Comparison of ENCODE assay signal across 29 mouse cellular contexts in the genomic region with DNA sequence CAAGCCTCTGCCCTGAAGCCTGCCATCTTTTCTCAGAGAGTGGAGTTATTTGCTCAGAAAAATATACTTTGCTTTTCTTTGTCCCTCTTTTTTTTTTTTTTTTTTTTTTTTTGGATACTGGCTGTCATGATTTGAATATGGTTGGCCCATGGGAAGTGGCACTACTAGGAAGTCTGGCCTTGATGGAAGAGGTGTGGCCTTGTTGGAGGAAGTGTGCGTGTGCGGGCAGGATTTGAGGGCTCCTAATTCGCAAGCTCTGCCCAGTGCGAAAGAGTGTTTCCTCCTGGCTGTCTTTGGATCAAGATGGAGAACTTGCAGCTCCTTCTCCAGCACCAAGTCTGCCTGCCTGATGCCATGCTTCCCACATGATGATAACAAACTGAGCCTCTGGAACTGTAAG.
DNase-seq lines count a peak whose midpoint lies in the region; ATAC-seq and TF ChIP-seq lines count a peak whose summit lies in the region.
"Had no signal": no experiment of that assay in that cellular context is flagged by ENCODE, and none has a peak within 500 bp of the region (broad histone marks: within the 10 kb centered on the region; RNA-seq: fewer than 3 reads in every experiment).

No protein-coding gene starts in this region.

- TF ChIP-seq POLR2A in CH12.LX (IDR thresholded peaks at IDR 0.05; ENCODE audit: low read depth, low read length): no peak

- no peak for TF ChIP-seq CTCF in midbrain, postnatal 0 days (IDR thresholded peaks at IDR 0.05)
- no peak for TF ChIP-seq CTCF in CH12.LX (conservative IDR thresholded peaks at IDR 0.05 in 1 of 2, IDR thresholded peaks at IDR 0.05 in 1 of 2; ENCODE audit: low read depth in 2 of 2, low read length in 2 of 2)
- TF ChIP-seq CTCF in intestine, postnatal 0 days (IDR thresholded peaks at IDR 0.05; ENCODE audit: low read depth): no peak

- H3K27ac ChIP-seq in midbrain, embryonic 10.5 days (replicated peaks): peak overlapping the region; percentile 76
- H3K27ac ChIP-seq in midbrain, postnatal 0 days (ENCODE audit: low read depth, low read length): no peak overlapping the region
- H3K27ac ChIP-seq in CH12.LX (ENCODE audit: insufficient read depth, low read depth): no peak overlapping the region
- no peak overlapping the region for H3K27ac ChIP-seq in intestine, postnatal 0 days (ENCODE audit: low read depth, low read length)
- no peak overlapping the region for H3K27ac ChIP-seq in intestine, embryonic 16.5 days (ENCODE audit: low read length)
- H3K27ac ChIP-seq: embryonic facial prominence, embryonic 12.5 days; embryonic facial prominence, embryonic 15.5 days; forebrain, embryonic 13.5 days; gastrocnemius, adult 2 months; hindbrain, embryonic 10.5 days; hindbrain, embryonic 13.5 days; intestine, embryonic 15.5 days had no signal

- no peaks in the 10 kb centered on the region for H3K36me3 ChIP-seq in midbrain, embryonic 10.5 days
- H3K36me3 ChIP-seq in midbrain, postnatal 0 days (ENCODE audit: insufficient read depth, low read length): no peaks in the 10 kb centered on the region
- H3K36me3 ChIP-seq in CH12.LX (replicated peaks in 1 of 2; ENCODE audit: control insufficient read depth in 1 of 2, insufficient read depth in 1 of 2, low read length in 1 of 2): no peaks in the 10 kb centered on the region
- no peaks in the 10 kb centered on the region for H3K36me3 ChIP-seq in intestine, postnatal 0 days (ENCODE audit: control insufficient read depth, insufficient read depth)
- no peaks in the 10 kb centered on the region for H3K36me3 ChIP-seq in intestine, embryonic 16.5 days (ENCODE audit: control insufficient read depth, insufficient read depth, low read length)
- H3K36me3 ChIP-seq: embryonic facial prominence, embryonic 12.5 days; embryonic facial prominence, embryonic 15.5 days; hindbrain, embryonic 10.5 days; hindbrain, embryonic 13.5 days; intestine, embryonic 15.5 days had no signal

- 36% methylated on average over 4 of the region's 4 CpGs for WGBS in midbrain, embryonic 10.5 days
- 71% methylated on average over 4 of the region's 4 CpGs for WGBS in midbrain, postnatal 0 days
- 72% methylated on average over 4 of the region's 4 CpGs for WGBS in intestine, postnatal 0 days
- 77% methylated on average over 4 of the region's 4 CpGs for WGBS in intestine, embryonic 16.5 days

- no peak overlapping the region for H3K4me3 ChIP-seq in midbrain, embryonic 10.5 days
- no peak overlapping the region for H3K4me3 ChIP-seq in midbrain, postnatal 0 days (ENCODE audit: low read depth, low read length)
- H3K4me3 ChIP-seq in CH12.LX (replicated peaks in 1 of 3; ENCODE audit: low read depth in 2 of 3, low read length in 2 of 3, poor library complexity in 1 of 3): no peak overlapping the region
- no peak overlapping the region for H3K4me3 ChIP-seq in intestine, postnatal 0 days (ENCODE audit: low read depth, low read length)
- no peak overlapping the region for H3K4me3 ChIP-seq in intestine, embryonic 16.5 days (ENCODE audit: low read length)
- H3K4me3 ChIP-seq: embryonic facial prominence, embryonic 12.5 days; embryonic facial prominence, embryonic 15.5 days; forebrain, embryonic 13.5 days; gastrocnemius, adult 2 months; hindbrain, embryonic 10.5 days; hindbrain, embryonic 13.5 days; intestine, embryonic 15.5 days had no signal

- dilution Hi-C loops in CH12.LX (cut with MboI; ENCODE audit: extremely low pct_ligation_motif_present, extremely low pct_unique_long_range_greater_than_20kb, low sequenced_read_pairs): no loop called here

- H3K9ac ChIP-seq in midbrain, postnatal 0 days (replicated peaks; ENCODE audit: low read length, poor library complexity, severe bottlenecking): no peak overlapping the region
- H3K9ac ChIP-seq in CH12.LX (ENCODE audit: insufficient read depth, low read depth): no peak overlapping the region
- no peak overlapping the region for H3K9ac ChIP-seq in intestine, postnatal 0 days (ENCODE audit: low read depth, low read length)
- no peak overlapping the region for H3K9ac ChIP-seq in intestine, embryonic 16.5 days (ENCODE audit: low read depth, low read length)
- H3K9ac ChIP-seq: embryonic facial prominence, embryonic 12.5 days; embryonic facial prominence, embryonic 15.5 days; forebrain, embryonic 13.5 days; hindbrain, embryonic 13.5 days; intestine, embryonic 15.5 days had no signal

- TF ChIP-seq RAD21 in CH12.LX (IDR thresholded peaks at IDR 0.05; ENCODE audit: low read depth, low read length): no peak

- peaks cover 17% of the 10 kb centered on the region for H3K27me3 ChIP-seq in midbrain, embryonic 10.5 days (ENCODE audit: low read depth, poor library complexity, severe bottlenecking)
- no peaks in the 10 kb centered on the region for H3K27me3 ChIP-seq in midbrain, postnatal 0 days (ENCODE audit: insufficient read depth, low read length)
- H3K27me3 ChIP-seq in CH12.LX (replicated peaks): no peaks in the 10 kb centered on the region
- H3K27me3 ChIP-seq in intestine, postnatal 0 days (replicated peaks; ENCODE audit: control insufficient read depth, insufficient read depth, low read length): no peaks in the 10 kb centered on the region
- H3K27me3 ChIP-seq in intestine, embryonic 16.5 days (replicated peaks; ENCODE audit: control insufficient read depth, insufficient read depth, low read length): no peaks in the 10 kb centered on the region
- H3K27me3 ChIP-seq: embryonic facial prominence, embryonic 12.5 days; embryonic facial prominence, embryonic 15.5 days; forebrain, embryonic 13.5 days; hindbrain, embryonic 13.5 days; intestine, embryonic 15.5 days had no signal

- no peaks in the 10 kb centered on the region for H3K9me3 ChIP-seq in midbrain, embryonic 10.5 days (replicated peaks)
- no peaks in the 10 kb centered on the region for H3K9me3 ChIP-seq in midbrain, postnatal 0 days (ENCODE audit: low read length)
- no peaks in the 10 kb centered on the region for H3K9me3 ChIP-seq in CH12.LX (replicated peaks; ENCODE audit: low read length)
- H3K9me3 ChIP-seq in intestine, postnatal 0 days (ENCODE audit: control insufficient read depth): no peaks in the 10 kb centered on the region
- H3K9me3 ChIP-seq in intestine, embryonic 16.5 days (ENCODE audit: control insufficient read depth, low read length): no peaks in the 10 kb centered on the region
- H3K9me3 ChIP-seq: embryonic facial prominence, embryonic 12.5 days; embryonic facial prominence, embryonic 15.5 days; forebrain, embryonic 13.5 days; hindbrain, embryonic 10.5 days; hindbrain, embryonic 13.5 days; intestine, embryonic 15.5 days had no signal

- in situ Hi-C loops in CH12.LX (cut with MboI; ENCODE audit: low pct_ligation_motif_present, low pct_unique_long_range_greater_than_20kb, low sequenced_read_pairs): no loop called here

- H3K4me2 ChIP-seq in midbrain, postnatal 0 days (ENCODE audit: low read depth, low read length, poor library complexity, severe bottlenecking): no peak overlapping the region
- H3K4me2 ChIP-seq in CH12.LX (ENCODE audit: insufficient read depth, low read depth, poor library complexity, severe bottlenecking): no peak overlapping the region
- H3K4me2 ChIP-seq in intestine, postnatal 0 days (replicated peaks; ENCODE audit: low read depth): no peak overlapping the region
- H3K4me2 ChIP-seq in intestine, embryonic 16.5 days (ENCODE audit: low read depth, low read length): no peak overlapping the region
- H3K4me2 ChIP-seq: embryonic facial prominence, embryonic 12.5 days; embryonic facial prominence, embryonic 15.5 days; forebrain, embryonic 13.5 days; heart, embryonic 11.5 days; hindbrain, embryonic 13.5 days; intestine, embryonic 15.5 days had no signal

- TF ChIP-seq EP300 in CH12.LX (IDR thresholded peaks at IDR 0.05; ENCODE audit: low read length): no peak

- DNase-seq in midbrain, embryonic 10.5 days (ENCODE audit: low spot score): peak; percentile 23
- no peak for DNase-seq in midbrain, postnatal 0 days (ENCODE audit: low spot score)
- DNase-seq in CH12.LX (ENCODE audit: extremely low read depth): no peak
- DNase-seq in ES-CJ7 (ENCODE audit: low read depth, low spot score): peak; percentile 81
- DNase-seq in WW6 (ENCODE audit: low read depth, low spot score): peak; percentile 31
- no peak for DNase-seq in retina, postnatal 1 day
- DNase-seq: adrenal gland, adult 8-10 months; adrenal gland, postnatal 25 days; B cell, adult 2 months; cerebellum, adult 18-20 months; cerebellum, adult 9-10 months; cerebellum, postnatal 14 days; gastrocnemius, adult 2 months; gastrocnemius, postnatal 14 days; heart, adult 11 months; heart, postnatal 36 days; kidney, adult 2 months had no signal

- H3K79me2 ChIP-seq in CH12.LX (replicated peaks; ENCODE audit: control insufficient read depth, extremely low read depth, insufficient read depth, poor library complexity, severe bottlenecking): no peaks in the 10 kb centered on the region

- no peak for ATAC-seq in midbrain, postnatal 0 days (ENCODE audit: low FRiP score)
- ATAC-seq in intestine, postnatal 0 days: no peak
- ATAC-seq in intestine, embryonic 16.5 days: no peak
- ATAC-seq: activated CD4-positive, CD25-positive, alpha-beta regulatory T cell, adult 4 months; forebrain, embryonic 16.5 days; hindbrain, embryonic 16.5 days; intestine, embryonic 15.5 days had no signal

- peaks cover 30% of the 10 kb centered on the region for H3K4me1 ChIP-seq in midbrain, embryonic 10.5 days
- H3K4me1 ChIP-seq in midbrain, postnatal 0 days (ENCODE audit: insufficient read depth, low read length): no peaks in the 10 kb centered on the region
- peaks cover 0 to 4% of the 10 kb centered on the region in 2 experiments; a peak in 2 of 4 replicates for H3K4me1 ChIP-seq in CH12.LX (ENCODE audit: control insufficient read depth in 1 of 2, insufficient read depth in 2 of 2)
- no peaks in the 10 kb centered on the region for H3K4me1 ChIP-seq in intestine, postnatal 0 days (replicated peaks; ENCODE audit: control insufficient read depth, insufficient read depth, low read length)
- no peaks in the 10 kb centered on the region for H3K4me1 ChIP-seq in intestine, embryonic 16.5 days (ENCODE audit: control insufficient read depth, insufficient read depth, low read length)
- H3K4me1 ChIP-seq: embryonic facial prominence, embryonic 12.5 days; embryonic facial prominence, embryonic 15.5 days; intestine, embryonic 15.5 days had no signal

TF ChIP-seq in CH12.LX, 34 proteins besides CTCF, POLR2A, EP300 and RAD21:
- TF ChIP-seq ELF1 (IDR thresholded peaks at IDR 0.05; ENCODE audit: low read depth, low read length) (no peak), ZNF384 (IDR thresholded peaks at IDR 0.05; ENCODE audit: low read depth, low read length) (peak; percentile 31; the same call in 1 of the 2 replicates)

Comparison
In these comparisons a context has a peak if more than half of its experiments do, and no peak if none do; other contexts are left out.
1. DNase-seq: peak in midbrain, embryonic 10.5 days (single experiment), ES-CJ7 (single experiment) and WW6 (single experiment); none in midbrain, postnatal 0 days (single experiment), CH12.LX (single experiment) and retina, postnatal 1 day (single experiment).